Mouse (Mus musculus): ENCODE results near the gene Cfh. TPM values are rescaled to one million over a fixed set of nuclear protein-coding genes. Genes with fewer than 3 reads are reported as not detected.
"Not testable (repeated sequence)": the region's sequence is repeated elsewhere in the genome, so short reads cannot be mapped to it uniquely, and the experiment has no call there.

Cfh gene
- 16.3 and 18.7 TPM in 2 replicates for polyA plus RNA-seq (2015; fragmentation: Nextera tagmentation; extraction: Ambion mirVana)

- not testable (repeated sequence) for H3K4me3 ChIP-seq (ENCODE audit: low read depth, low read length); H3K36me3 ChIP-seq (ENCODE audit: control insufficient read depth, insufficient read depth, low read length); H3K9me3 ChIP-seq (replicated peaks; ENCODE audit: control insufficient read depth, low read length, poor library complexity, severe bottlenecking); H3K4me2 ChIP-seq (ENCODE audit: low read length); H3K9ac ChIP-seq (ENCODE audit: low read depth, low read length); H3K27me3 ChIP-seq (ENCODE audit: control insufficient read depth, insufficient read depth, low read depth, low read length); H3K27ac ChIP-seq (ENCODE audit: low read length); ATAC-seq; H3K4me1 ChIP-seq (ENCODE audit: control insufficient read depth, insufficient read depth, low read length)
Measured at GRCm38 (mm10) chr1:140183664-140184063, at the start of gene Cfh. Cfh (minus strand) TSS chr1:140183764.

DNA sequence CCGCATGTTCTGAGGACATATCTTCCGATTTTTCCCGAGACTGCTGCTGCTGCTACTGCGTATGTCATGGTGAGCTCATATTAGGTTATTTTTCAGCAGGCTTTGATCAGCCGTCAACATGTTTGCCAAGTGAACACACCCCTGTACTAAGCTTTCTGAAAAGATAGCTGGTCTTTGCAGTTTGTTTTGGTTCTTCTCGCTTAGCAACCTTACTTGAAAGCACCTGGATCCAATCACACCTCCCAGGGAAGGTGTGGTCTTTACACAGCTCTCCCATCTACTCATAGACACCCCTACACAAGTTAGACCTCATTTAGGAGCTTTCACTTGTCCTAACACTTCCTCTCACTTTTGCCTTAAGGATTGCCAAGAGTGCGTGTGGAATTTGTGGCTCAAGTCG, 43.1 kb upstream of the Cfh start:
- Histone ChIP-seq H3K27ac (ENCODE audit: low read length) (no peak overlapping the region), H3K9ac (ENCODE audit: low read depth, low read length) (no peak overlapping the region), H3K36me3 (ENCODE audit: control insufficient read depth, insufficient read depth, low read length) (no peaks in the 10 kb centered on the region), H3K4me2 (ENCODE audit: low read length) (no peak overlapping the region), H3K4me3 (ENCODE audit: low read depth, low read length) (no peak overlapping the region), H3K4me1 (ENCODE audit: control insufficient read depth, insufficient read depth, low read length) (no peaks in the 10 kb centered on the region), H3K27me3 (ENCODE audit: control insufficient read depth, insufficient read depth, low read depth, low read length) (no peaks in the 10 kb centered on the region), H3K9me3 (replicated peaks; ENCODE audit: control insufficient read depth, low read length, poor library complexity, severe bottlenecking) (no peaks in the 10 kb centered on the region)
- WGBS: 79% methylated on average over 8 of the region's 8 CpGs
- no peak for ATAC-seq

GRCm38 (mm10) chr1:140225221-140225620, 41.7 kb upstream of the Cfh start:
- Histone ChIP-seq H3K9me3 (replicated peaks; ENCODE audit: control insufficient read depth, low read length, poor library complexity, severe bottlenecking) (no peaks in the 10 kb centered on the region), H3K4me2 (ENCODE audit: low read length) (no peak overlapping the region), H3K9ac (ENCODE audit: low read depth, low read length) (no peak overlapping the region), H3K4me3 (ENCODE audit: low read depth, low read length) (no peak overlapping the region), H3K27me3 (ENCODE audit: control insufficient read depth, insufficient read depth, low read depth, low read length) (no peaks in the 10 kb centered on the region), H3K4me1 (ENCODE audit: control insufficient read depth, insufficient read depth, low read length) (no peaks in the 10 kb centered on the region), H3K36me3 (ENCODE audit: control insufficient read depth, insufficient read depth, low read length) (no peaks in the 10 kb centered on the region), H3K27ac (ENCODE audit: low read length) (no peak overlapping the region)
- no peak for ATAC-seq
- 33% methylated on average over 1 of the region's 3 CpGs for WGBS

DNA sequence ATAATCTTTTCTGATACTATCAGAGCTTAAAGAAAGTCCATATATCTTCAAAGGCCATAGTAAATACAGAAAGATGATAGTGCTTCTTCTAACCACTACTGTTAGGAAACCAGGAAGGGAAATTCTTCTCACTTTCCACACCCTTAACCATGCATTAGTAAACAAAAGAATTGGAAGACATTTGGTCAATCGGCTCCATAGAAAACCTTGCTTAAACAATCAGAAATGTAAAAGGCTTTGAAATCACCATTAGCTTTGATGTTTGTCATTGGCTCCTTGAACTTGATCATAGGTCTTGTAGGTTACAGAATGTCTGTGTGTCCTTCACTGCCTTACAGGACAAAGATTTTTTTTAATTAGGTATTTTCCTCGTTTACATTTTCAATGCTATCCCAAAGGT, 21.8 kb upstream of the Cfh start:
- H3K4me2 ChIP-seq (ENCODE audit: low read length): no peak overlapping the region
- ATAC-seq: no peak
- no peaks in the 10 kb centered on the region for H3K9me3 ChIP-seq (replicated peaks; ENCODE audit: control insufficient read depth, low read length, poor library complexity, severe bottlenecking)
- no peaks in the 10 kb centered on the region for H3K36me3 ChIP-seq (ENCODE audit: control insufficient read depth, insufficient read depth, low read length)
- H3K9ac ChIP-seq (ENCODE audit: low read depth, low read length): no peak overlapping the region
- H3K4me1 ChIP-seq (ENCODE audit: control insufficient read depth, insufficient read depth, low read length): no peaks in the 10 kb centered on the region
- H3K27me3 ChIP-seq (ENCODE audit: control insufficient read depth, insufficient read depth, low read depth, low read length): no peaks in the 10 kb centered on the region
- WGBS: 82% methylated on average over 2 of the region's 2 CpGs
- no peak overlapping the region for H3K27ac ChIP-seq (ENCODE audit: low read length)
- H3K4me3 ChIP-seq (ENCODE audit: low read depth, low read length): no peak overlapping the region

DNA sequence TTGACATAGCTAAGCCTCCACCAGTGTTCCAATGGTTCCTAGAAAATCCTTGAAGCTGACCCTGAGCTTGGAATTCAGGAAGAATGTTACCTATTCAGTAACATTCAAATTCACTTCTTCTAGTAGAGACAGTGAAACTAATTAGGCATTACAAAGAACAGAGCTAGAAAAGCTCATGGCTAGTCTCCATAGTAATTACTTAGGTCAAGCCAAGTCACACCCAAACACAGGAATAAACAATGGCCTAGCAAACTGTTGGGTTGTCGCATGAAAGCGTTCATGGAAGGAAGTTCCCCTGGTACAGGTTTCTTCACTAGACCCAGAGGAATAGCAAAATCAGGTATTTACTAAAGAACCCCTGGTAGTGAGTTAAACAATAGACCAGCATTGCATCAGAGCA, 4.9 kb upstream of the Cfh start:
- not testable (repeated sequence) for H3K36me3 ChIP-seq (ENCODE audit: control insufficient read depth, insufficient read depth, low read length); H3K9ac ChIP-seq (ENCODE audit: low read depth, low read length); H3K27ac ChIP-seq (ENCODE audit: low read length); ATAC-seq; H3K4me1 ChIP-seq (ENCODE audit: control insufficient read depth, insufficient read depth, low read length); H3K27me3 ChIP-seq (ENCODE audit: control insufficient read depth, insufficient read depth, low read depth, low read length); H3K4me2 ChIP-seq (ENCODE audit: low read length); H3K9me3 ChIP-seq (replicated peaks; ENCODE audit: control insufficient read depth, low read length, poor library complexity, severe bottlenecking); H3K4me3 ChIP-seq (ENCODE audit: low read depth, low read length)
- 78% methylated on average over 2 of the region's 2 CpGs for WGBS

GRCm38 (mm10) chr1:140183208-140183607, 356 bp downstream of the Cfh start:
- ATAC-seq: no peak
- no peaks in the 10 kb centered on the region for H3K9me3 ChIP-seq (replicated peaks; ENCODE audit: control insufficient read depth, low read length, poor library complexity, severe bottlenecking)
- H3K27me3 ChIP-seq (ENCODE audit: control insufficient read depth, insufficient read depth, low read depth, low read length): no peaks in the 10 kb centered on the region
- WGBS: 65% methylated on average over 2 of the region's 2 CpGs
- H3K4me2 ChIP-seq (ENCODE audit: low read length): no peak overlapping the region
- H3K4me3 ChIP-seq (ENCODE audit: low read depth, low read length): no peak overlapping the region
- H3K27ac ChIP-seq (ENCODE audit: low read length): no peak overlapping the region
- no peaks in the 10 kb centered on the region for H3K4me1 ChIP-seq (ENCODE audit: control insufficient read depth, insufficient read depth, low read length)
- no peak overlapping the region for H3K9ac ChIP-seq (ENCODE audit: low read depth, low read length)
- no peaks in the 10 kb centered on the region for H3K36me3 ChIP-seq (ENCODE audit: control insufficient read depth, insufficient read depth, low read length)

DNA sequence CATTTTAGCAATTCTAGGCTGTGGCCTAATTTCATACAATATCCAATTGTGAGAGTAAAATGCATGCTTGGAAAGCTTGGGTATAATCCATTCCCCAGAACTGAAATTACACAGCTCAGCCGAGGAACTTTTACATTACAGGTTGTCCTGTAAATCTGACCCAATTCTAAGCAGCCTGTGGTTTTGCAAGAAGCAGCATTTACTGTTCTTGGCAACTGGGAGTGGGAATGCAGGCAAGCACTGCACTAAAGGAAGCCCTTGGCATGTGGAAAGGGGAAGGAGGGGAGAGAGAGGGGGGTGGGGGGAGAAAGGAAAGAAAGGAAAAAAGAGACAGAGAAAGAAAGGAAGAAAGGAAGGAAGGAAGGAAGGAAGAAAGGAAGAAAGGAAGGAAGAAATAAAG, 3.4 kb downstream of the Cfh start:
- no peak overlapping the region for H3K27ac ChIP-seq (ENCODE audit: low read length)
- H3K36me3 ChIP-seq (ENCODE audit: control insufficient read depth, insufficient read depth, low read length): no peaks in the 10 kb centered on the region
- WGBS: 79% methylated on average over 1 of the region's 1 CpGs
- H3K9me3 ChIP-seq (replicated peaks; ENCODE audit: control insufficient read depth, low read length, poor library complexity, severe bottlenecking): no peaks in the 10 kb centered on the region
- no peak overlapping the region for H3K9ac ChIP-seq (ENCODE audit: low read depth, low read length)
- H3K27me3 ChIP-seq (ENCODE audit: control insufficient read depth, insufficient read depth, low read depth, low read length): no peaks in the 10 kb centered on the region
- no peak for ATAC-seq
- no peaks in the 10 kb centered on the region for H3K4me1 ChIP-seq (ENCODE audit: control insufficient read depth, insufficient read depth, low read length)
- no peak overlapping the region for H3K4me2 ChIP-seq (ENCODE audit: low read length)
- no peak overlapping the region for H3K4me3 ChIP-seq (ENCODE audit: low read depth, low read length)

DNA sequence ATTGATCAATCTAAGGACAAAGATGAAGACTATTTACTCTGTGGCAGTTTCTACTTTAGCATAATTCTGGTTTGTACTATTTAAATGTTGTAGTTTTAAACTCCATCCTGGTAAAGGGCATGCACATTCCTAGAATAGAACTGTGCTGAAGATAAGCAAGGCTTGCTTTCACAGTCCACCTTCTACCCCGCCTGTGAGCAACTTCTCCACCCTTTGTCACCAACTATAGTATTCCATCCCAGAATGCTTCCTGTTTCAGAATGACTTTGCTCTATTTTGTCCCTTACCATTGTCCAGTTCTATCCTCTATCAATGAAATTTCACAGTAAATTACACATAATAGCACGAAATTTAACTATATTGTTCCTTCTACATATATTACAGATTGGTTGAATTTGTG, 8.1 kb downstream of the Cfh start:
- Histone ChIP-seq H3K27ac (ENCODE audit: low read length) (no peak overlapping the region), H3K36me3 (ENCODE audit: control insufficient read depth, insufficient read depth, low read length) (no peaks in the 10 kb centered on the region), H3K27me3 (ENCODE audit: control insufficient read depth, insufficient read depth, low read depth, low read length) (no peaks in the 10 kb centered on the region), H3K4me3 (ENCODE audit: low read depth, low read length) (no peak overlapping the region), H3K4me1 (ENCODE audit: control insufficient read depth, insufficient read depth, low read length) (no peaks in the 10 kb centered on the region), H3K9me3 (replicated peaks; ENCODE audit: control insufficient read depth, low read length, poor library complexity, severe bottlenecking) (no peaks in the 10 kb centered on the region), H3K9ac (ENCODE audit: low read depth, low read length) (no peak overlapping the region), H3K4me2 (ENCODE audit: low read length) (no peak overlapping the region)
- ATAC-seq: no peak
- 76% methylated on average over 2 of the region's 2 CpGs for WGBS

DNA sequence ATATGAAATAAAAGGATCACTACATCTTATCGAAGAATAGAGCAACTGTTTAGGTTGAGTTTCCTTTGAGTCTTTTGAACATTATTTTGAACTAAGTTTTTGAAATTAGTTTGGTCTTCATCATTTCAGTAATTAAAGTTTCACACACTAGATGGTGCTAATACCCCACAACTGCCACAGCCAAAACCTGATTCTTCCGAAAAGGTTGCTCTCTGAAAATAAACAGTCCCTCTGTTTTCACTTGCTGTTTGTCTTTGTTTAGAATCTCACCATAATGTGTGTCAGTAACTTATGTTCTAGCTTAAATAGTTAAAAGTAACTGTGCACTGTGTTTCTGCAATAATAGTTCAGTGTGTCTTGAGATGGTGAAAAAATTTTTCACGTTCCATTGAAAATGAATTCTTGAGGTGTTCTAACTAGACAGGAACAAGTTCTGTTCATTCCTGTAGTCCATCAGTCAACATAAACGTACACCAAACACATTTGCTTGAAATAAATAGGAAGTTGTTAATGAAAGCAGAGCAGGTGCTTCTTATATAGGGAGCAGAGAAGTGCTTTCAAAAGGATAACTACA, 11.9 kb downstream of the Cfh start:
- no peaks in the 10 kb centered on the region for H3K27me3 ChIP-seq (ENCODE audit: control insufficient read depth, insufficient read depth, low read depth, low read length)
- 41% methylated on average over 4 of the region's 4 CpGs for WGBS
- no peaks in the 10 kb centered on the region for H3K9me3 ChIP-seq (replicated peaks; ENCODE audit: control insufficient read depth, low read length, poor library complexity, severe bottlenecking)
- no peaks in the 10 kb centered on the region for H3K4me1 ChIP-seq (ENCODE audit: control insufficient read depth, insufficient read depth, low read length)
- no peak overlapping the region for H3K27ac ChIP-seq (ENCODE audit: low read length)
- H3K4me3 ChIP-seq (ENCODE audit: low read depth, low read length): no peak overlapping the region
- no peak overlapping the region for H3K4me2 ChIP-seq (ENCODE audit: low read length)
- no peak overlapping the region for H3K9ac ChIP-seq (ENCODE audit: low read depth, low read length)
- no peaks in the 10 kb centered on the region for H3K36me3 ChIP-seq (ENCODE audit: control insufficient read depth, insufficient read depth, low read length)
- ATAC-seq: no peak
